Mouse (Mus musculus): ENCODE data around the gene Rassf4.

Rassf4 gene

GRCm38 (mm10) chr6:116671031-116671430 is 2.7 kb downstream of the Rassf4 start:
- no peak for DNase-seq

- peak; percentile 48 for DNase-seq
These were observed 3.6 kb downstream of the Rassf4 start for GRCm38 (mm10) chr6:116670144-116670543.

- no peak for DNase-seq
These were observed 4.9 kb downstream of the Rassf4 start for GRCm38 (mm10) chr6:116668682-116669470.

DNA sequence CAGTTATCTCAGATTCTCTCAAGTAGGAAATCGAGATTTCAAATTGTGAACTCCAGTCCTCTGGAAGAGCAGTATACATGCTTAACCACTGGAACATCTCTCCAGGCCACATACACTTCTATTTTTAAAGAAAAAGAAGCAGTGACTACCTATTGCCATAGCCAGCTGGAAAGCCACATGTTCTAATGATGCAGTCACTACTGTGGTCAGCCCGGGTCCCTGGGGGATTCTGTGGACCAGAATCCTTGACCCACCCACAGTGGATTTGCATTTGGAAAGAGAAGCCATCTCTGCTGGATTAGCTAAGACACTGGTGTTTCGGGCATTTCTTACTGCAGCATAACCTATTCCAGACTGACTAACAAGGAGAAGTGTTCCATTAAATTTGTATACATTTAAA is 6.4 kb downstream of the Rassf4 start:
- no peak for DNase-seq

- DNase-seq, result no peak
These were observed 6.9 kb downstream of the Rassf4 start for GRCm38 (mm10) chr6:116666892-116667291.

DNA sequence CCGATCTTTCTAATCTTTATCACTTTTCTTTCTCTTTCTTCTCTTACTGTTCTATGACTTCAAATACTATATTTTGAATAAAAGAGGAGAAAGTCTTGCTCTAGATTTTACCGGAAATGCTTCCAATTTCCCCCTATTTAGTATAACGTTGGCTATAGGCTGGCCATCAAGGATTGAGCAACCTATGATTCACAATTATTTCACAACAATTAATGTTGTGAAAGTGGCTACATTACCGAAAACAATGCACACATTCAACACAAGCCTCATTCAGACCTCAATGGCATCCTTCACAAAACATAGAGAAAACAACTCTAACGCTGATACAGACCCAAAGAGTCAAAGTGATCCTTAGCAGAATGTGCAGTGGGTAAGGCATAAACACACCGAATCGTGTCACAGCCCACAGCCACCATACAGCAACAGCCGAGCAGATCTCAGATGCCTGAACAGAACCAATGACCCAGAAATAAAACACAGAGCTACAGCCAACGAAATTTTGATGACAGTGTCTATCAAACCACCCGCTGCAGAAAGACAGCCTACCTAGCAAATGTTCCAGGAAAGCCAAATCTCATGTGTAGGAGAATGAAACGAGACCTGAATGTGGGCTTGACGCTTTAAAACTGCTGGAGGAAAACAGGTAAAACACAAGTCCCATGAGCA is 7.5 kb downstream of the Rassf4 start:
- no peak for DNase-seq

GRCm38 (mm10) chr6:116664830-116665229 is 8.9 kb downstream of the Rassf4 start:
- DNase-seq, result no peak

GRCm38 (mm10) chr6:116664031-116664430 is 9.7 kb downstream of the Rassf4 start:
- no peak for DNase-seq

DNA sequence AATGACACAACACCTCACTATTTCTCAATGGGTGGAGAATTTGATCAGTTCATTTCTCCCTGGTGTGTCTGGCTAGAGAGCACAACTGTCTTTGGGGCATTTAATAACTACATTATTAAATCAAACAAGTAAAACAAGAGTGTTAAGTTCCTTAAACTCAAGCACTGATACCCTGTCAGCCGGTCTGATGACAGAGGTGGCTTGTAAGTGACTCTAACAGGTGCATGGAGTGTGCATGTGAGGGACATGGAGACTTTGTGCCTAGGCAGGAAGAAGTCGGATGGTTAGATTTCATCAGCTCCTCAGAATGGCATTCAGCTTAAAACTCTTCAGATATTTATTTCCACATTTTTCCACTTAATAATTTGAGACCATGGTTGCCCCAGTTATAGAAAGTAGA is 10.4 kb downstream of the Rassf4 start:
- no peak for DNase-seq

- DNase-seq, result peak; percentile 64
These were observed 19.9 kb downstream of the Rassf4 start for GRCm38 (mm10) chr6:116653684-116654454.

- no peak for DNase-seq
These were observed 20.6 kb downstream of the Rassf4 start for GRCm38 (mm10) chr6:116653191-116653590.

DNA sequence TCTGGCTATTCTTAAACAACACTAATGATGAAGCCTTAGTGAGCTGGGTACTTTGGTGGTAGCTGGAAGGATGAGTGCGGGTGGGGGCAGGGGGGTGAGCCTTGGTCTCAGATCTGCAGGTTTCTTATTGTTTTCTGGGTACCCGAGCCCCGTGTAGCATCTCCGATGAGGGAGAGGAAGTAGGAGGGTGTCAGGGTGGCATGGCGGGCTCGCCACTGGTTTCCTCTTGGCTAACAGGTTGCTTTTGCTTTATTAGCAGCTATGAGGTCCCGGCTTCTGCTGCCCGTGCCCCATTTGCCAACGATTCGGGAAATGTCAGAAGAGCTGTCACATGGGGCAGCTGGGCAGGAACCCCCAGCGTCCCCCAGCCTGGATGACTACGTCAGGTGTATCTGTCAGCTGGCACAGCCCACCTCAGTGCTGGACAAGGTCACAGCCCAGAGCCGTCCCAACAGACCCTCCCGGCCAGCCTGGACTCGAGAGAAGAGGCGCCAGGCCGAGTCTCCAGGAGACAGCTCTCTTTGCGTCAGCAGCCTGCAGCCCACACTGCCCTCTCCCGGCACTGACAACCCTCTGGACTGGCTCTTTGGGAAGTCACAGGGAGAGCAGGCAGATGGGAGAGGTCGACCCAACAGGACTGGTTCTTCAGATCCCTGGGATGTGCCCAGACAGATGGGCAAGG is 22.2 kb downstream of the Rassf4 start:
- peak; percentile 69 for DNase-seq

DNA sequence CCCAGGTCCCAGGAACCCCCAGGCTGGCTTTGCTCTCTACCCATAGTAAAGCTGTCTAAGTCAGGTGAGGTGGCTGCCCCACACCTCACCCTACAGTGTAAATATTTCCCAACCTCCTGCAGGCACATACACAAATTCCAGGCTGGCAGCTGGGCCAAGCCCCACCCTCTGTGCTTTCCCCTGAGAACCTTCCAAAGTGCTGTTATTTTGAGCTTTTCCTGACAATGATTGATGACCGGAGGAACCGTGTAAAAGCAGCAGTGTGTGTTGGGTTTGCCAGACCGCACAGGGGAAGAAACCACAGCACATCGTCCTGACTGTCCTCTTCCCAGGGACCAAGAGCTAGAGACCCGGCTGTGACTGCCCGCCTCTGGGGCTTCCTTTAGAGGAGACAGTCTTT is 23.3 kb downstream of the Rassf4 start, which contains the start of gene Depp1:
Depp1 (plus strand) TSS at position 204 of the 400 bp plus-strand sequence.
- DNase-seq, result peak; percentile 89

DNA sequence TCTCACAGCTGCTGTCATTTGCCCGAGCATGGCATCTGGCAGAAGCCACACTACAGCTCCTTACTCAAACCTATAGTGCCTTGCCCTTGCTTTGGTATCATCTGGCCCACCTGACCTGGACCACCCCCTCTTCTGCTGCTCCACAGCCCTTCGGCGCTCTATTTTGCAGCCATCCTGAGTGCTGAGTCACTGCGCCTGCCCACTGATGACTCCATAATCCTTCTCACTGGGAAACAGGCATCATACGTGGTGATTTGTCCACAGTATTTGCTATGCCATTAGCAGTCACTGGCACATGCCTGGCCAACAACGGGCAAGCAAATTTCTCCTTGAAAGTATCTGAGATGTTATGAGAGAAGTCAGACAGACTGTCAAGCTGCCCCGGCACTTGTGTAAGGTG is 23.9 kb downstream of the Rassf4 start:
- DNase-seq, result no peak

GRCm38 (mm10) chr6:116647763-116648162 is 26.0 kb downstream of the Rassf4 start:
- peak; percentile 83 for DNase-seq

GRCm38 (mm10) chr6:116644335-116644734 is 29.4 kb downstream of the Rassf4 start:
- DNase-seq, result peak; percentile 37

DNA sequence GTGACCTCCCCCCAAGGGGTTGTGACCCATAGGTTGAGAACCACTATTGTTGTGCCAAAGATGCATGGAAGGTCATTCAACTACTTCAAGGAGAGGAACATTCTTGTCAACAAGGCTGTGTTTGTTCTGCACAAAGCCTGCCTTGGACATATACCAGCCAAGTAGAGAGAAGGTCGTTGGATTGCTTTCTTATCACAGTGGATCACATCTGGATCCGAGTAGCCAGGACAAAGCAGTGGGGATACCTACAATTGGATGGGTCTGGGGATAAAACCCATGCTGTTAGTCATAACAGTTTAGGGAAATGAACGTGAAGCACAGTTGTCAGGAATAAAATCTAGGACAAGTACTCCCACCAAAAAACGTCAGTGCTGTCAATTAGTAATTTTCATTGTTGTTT is 29.9 kb downstream of the Rassf4 start:
- no peak for DNase-seq

DNA sequence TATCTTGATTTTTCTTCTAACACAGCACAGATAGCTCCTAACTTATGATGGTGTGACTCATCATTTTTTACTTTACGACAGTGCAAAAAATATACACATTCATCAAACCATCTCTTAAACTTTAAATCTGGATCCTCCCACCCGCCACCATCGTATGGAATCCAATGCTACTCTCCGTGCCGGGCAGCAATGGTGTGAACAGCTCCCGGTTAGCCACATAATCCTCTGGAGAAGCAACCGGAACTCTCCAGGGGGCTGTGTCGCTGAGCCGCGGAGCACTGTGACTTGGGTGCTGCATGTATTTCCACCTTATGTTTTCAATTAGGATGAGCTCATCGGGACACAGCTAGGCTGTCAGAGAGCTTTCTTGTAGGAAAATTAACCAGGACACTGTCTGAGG is 30.8 kb downstream of the Rassf4 start:
- no peak for DNase-seq

GRCm38 (mm10) chr6:116639663-116640062 is 34.1 kb downstream of the Rassf4 start:
- no peak for DNase-seq

GRCm38 (mm10) chr6:116638871-116639270 is 34.9 kb downstream of the Rassf4 start:
- DNase-seq, result no peak

GRCm38 (mm10) chr6:116637496-116637895 is 36.3 kb downstream of the Rassf4 start:
- no peak for DNase-seq

- no peak for DNase-seq
These were observed 37.0 kb downstream of the Rassf4 start for GRCm38 (mm10) chr6:116636581-116637235.
